Mouse (Mus musculus) liver, postnatal 0 days (tissue): Measurements from ENCODE around the gene Rara.

Experiments used
- CTCF ChIP-seq: sonication (generic); IDR thresholded peaks from 2 replicates; pipeline ENCODE4 v1.5.1; 2016; ENCODE audit warnings: antibody characterized with exemption, low read depth
- EP300 ChIP-seq: IDR thresholded peaks from 2 replicates; pipeline ENCODE4 v1.6.1; 2016; ENCODE audit warnings: antibody characterized with exemption, low read depth, mild to moderate bottlenecking

DNA sequence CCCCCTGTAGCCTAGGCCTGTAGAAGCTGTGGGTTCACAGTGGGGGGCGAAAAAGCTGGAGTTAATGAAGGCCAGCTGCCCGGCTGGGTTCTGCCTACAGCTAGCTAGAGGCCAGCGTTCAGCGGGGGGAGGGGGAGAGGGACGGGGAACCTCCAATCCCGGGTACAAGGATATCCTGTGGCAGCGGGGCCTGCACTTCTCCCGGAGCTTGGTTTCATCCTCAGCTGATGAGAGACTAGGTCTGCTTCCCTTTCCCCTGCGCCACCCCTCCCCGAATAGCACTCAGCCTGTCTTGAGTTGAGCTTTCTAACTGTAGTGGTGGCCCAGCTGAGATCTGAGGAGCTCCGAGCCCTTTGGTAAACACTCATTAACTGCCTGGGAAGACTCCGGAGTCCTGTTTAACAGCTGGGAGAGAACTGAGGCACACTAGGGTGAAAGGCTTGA lies 1.7 kb upstream of the Rara start:
- TF ChIP-seq CTCF (no peak), EP300 (no peak)
